Mouse (Mus musculus) testis, adult 2 months (tissue): ENCODE data around the gene Arfip2. TPM values are rescaled to one million over a fixed set of nuclear protein-coding genes. Genes with fewer than 3 reads are reported as not detected.

ENCODE experiments used
- H3K27ac ChIP-seq: fragments of 200-500 bp; 2 replicates; pipeline ENCODE4 v1.5.1; 2012; ENCODE audit warnings: low read depth, low read length; ENCODE audit not compliant: control insufficient read depth, insufficient read depth
- H3K27me3 ChIP-seq: fragments of 200-500 bp; 2 replicates; pipeline ENCODE4 v1.6.1; 2012; ENCODE audit warnings: mild to moderate bottlenecking, low read length, moderate library complexity; ENCODE audit not compliant: control insufficient read depth, insufficient read depth
- H3K36me3 ChIP-seq: fragments of 200-500 bp; 2 replicates; pipeline ENCODE4 v1.6.1; 2012; ENCODE audit warnings: mild to moderate bottlenecking, low read length; ENCODE audit not compliant: control insufficient read depth, insufficient read depth
- H3K4me1 ChIP-seq: fragments of 200-500 bp; 2 replicates; pipeline ENCODE4 v1.6.1; 2012; ENCODE audit warnings: low read length; ENCODE audit not compliant: control insufficient read depth, insufficient read depth
- H3K4me3 ChIP-seq: fragments of 200-500 bp; 2 replicates; pipeline ENCODE4 v1.5.1; 2012; ENCODE audit warnings: low read depth, mild to moderate bottlenecking, low read length, moderate library complexity, mixed read lengths; ENCODE audit not compliant: control insufficient read depth
- CTCF ChIP-seq: fragments of 200-500 bp; IDR thresholded peaks from 2 replicates; pipeline ENCODE4 v1.5.1; 2012; ENCODE audit warnings: low read depth, mild to moderate bottlenecking, inconsistent platforms, low read length, moderate library complexity; ENCODE audit not compliant: control insufficient read depth, insufficient read depth, insufficient replicate concordance
- POLR2A ChIP-seq: fragments of 200-500 bp; IDR thresholded peaks from 2 replicates; pipeline ENCODE4 v1.6.1; 2012; ENCODE audit warnings: low read depth, mild to moderate bottlenecking, inconsistent platforms, low read length, moderate library complexity; ENCODE audit not compliant: control insufficient read depth
- polyA plus RNA-seq: library from polyadenylated mRNA; depleted of rRNA; stranded (reverse); fragments of >200 nt; gene quantifications from 2 replicates; pipeline ENCODE4 v1.2.3, GENCODE M21; 2012; rRNA removed

The Arfip2 gene
- polyA plus RNA-seq, 1 experiment: 12.4 TPM

GRCm38 (mm10) chr7:105615720-105616119, 24.5 kb downstream of the Arfip2 start:
- H3K27me3 ChIP-seq: no peaks in the 10 kb centered on the region
- no peaks in the 10 kb centered on the region for H3K36me3 ChIP-seq
- TF ChIP-seq CTCF (no peak), POLR2A (no peak)
- no peak overlapping the region for H3K27ac ChIP-seq
- H3K4me3 ChIP-seq: no peak overlapping the region
- H3K4me1 ChIP-seq: no peaks in the 10 kb centered on the region

- H3K4me3 ChIP-seq: no peak overlapping the region
- no peak overlapping the region for H3K27ac ChIP-seq
- TF ChIP-seq POLR2A (no peak), CTCF (no peak)
- no peaks in the 10 kb centered on the region for H3K27me3 ChIP-seq
- no peaks in the 10 kb centered on the region for H3K36me3 ChIP-seq
- no peaks in the 10 kb centered on the region for H3K4me1 ChIP-seq
These were observed 25.8 kb downstream of the Arfip2 start for GRCm38 (mm10) chr7:105614400-105614799.

GRCm38 (mm10) chr7:105611767-105612166, 28.4 kb downstream of the Arfip2 start:
- H3K36me3 ChIP-seq: no peaks in the 10 kb centered on the region
- H3K27me3 ChIP-seq: no peaks in the 10 kb centered on the region
- TF ChIP-seq CTCF (no peak), POLR2A (no peak)
- H3K4me1 ChIP-seq: no peaks in the 10 kb centered on the region
- no peak overlapping the region for H3K27ac ChIP-seq
- H3K4me3 ChIP-seq: no peak overlapping the region

- H3K4me1 ChIP-seq: no peaks in the 10 kb centered on the region
- no peak overlapping the region for H3K27ac ChIP-seq
- H3K27me3 ChIP-seq: no peaks in the 10 kb centered on the region
- no peak overlapping the region for H3K4me3 ChIP-seq
- H3K36me3 ChIP-seq: no peaks in the 10 kb centered on the region
- no peak for TF ChIP-seq CTCF
- no peak for TF ChIP-seq POLR2A
These were observed 31.7 kb downstream of the Arfip2 start for GRCm38 (mm10) chr7:105608467-105608866.

GRCm38 (mm10) chr7:105602860-105603623, 37.2 kb downstream of the Arfip2 start:
- Histone ChIP-seq H3K36me3 (no peaks in the 10 kb centered on the region), H3K27ac (no peak overlapping the region), H3K4me3 (no peak overlapping the region), H3K27me3 (no peaks in the 10 kb centered on the region), H3K4me1 (no peaks in the 10 kb centered on the region)
- TF ChIP-seq POLR2A (no peak), CTCF (peak; percentile 55; the same call in 1 of the 2 replicates)

GRCm38 (mm10) chr7:105590097-105590496, 50.1 kb downstream of the Arfip2 start:
- Histone ChIP-seq H3K27me3 (no peaks in the 10 kb centered on the region), H3K4me1 (no peaks in the 10 kb centered on the region), H3K4me3 (no peak overlapping the region), H3K36me3 (no peaks in the 10 kb centered on the region), H3K27ac (no peak overlapping the region)
- no peak for TF ChIP-seq CTCF
- TF ChIP-seq POLR2A: no peak

GRCm38 (mm10) chr7:105588325-105588912, 51.8 kb downstream of the Arfip2 start:
- no peak for TF ChIP-seq POLR2A
- TF ChIP-seq CTCF: no peak
- H3K4me3 ChIP-seq: no peak overlapping the region
- H3K36me3 ChIP-seq: no peaks in the 10 kb centered on the region
- no peak overlapping the region for H3K27ac ChIP-seq
- H3K27me3 ChIP-seq: no peaks in the 10 kb centered on the region
- H3K4me1 ChIP-seq: no peaks in the 10 kb centered on the region

Other genes with a start within 250 kb of the Arfip2 start
- gene Fam160a2, start 240.4 kb downstream of the Arfip2 start, polyA plus RNA-seq: 73.7 and 76.9 TPM in 2 replicates
- gene Cnga4, start 235.8 kb downstream of the Arfip2 start, polyA plus RNA-seq: 7.9 and 8.3 TPM in 2 replicates
- gene Cckbr, start 214.7 kb downstream of the Arfip2 start, polyA plus RNA-seq: 0.07 and 0.12 TPM in 2 replicates
- 2.0 and 4.9 TPM in 2 replicates for gene Cavin3, start 158.1 kb downstream of the Arfip2 start, polyA plus RNA-seq
- 3.9 and 4.0 TPM in 2 replicates for gene Smpd1, start 86.1 kb downstream of the Arfip2 start, polyA plus RNA-seq
- gene Apbb1, start 58.8 kb downstream of the Arfip2 start, polyA plus RNA-seq: 33.9 and 37.4 TPM in 2 replicates
- gene Hpx, start 40.3 kb downstream of the Arfip2 start, polyA plus RNA-seq: 0.30 and 0.36 TPM in 2 replicates
- gene Trim3, start 6.8 kb downstream of the Arfip2 start, polyA plus RNA-seq: 4.6 and 5.1 TPM in 2 replicates
- 73.6 and 76.1 TPM in 2 replicates for gene Timm10b, start 360 bp downstream of the Arfip2 start, polyA plus RNA-seq
- gene Gm45799, start 136 bp upstream of the Arfip2 start, polyA plus RNA-seq: 52.1 and 76.2 TPM in 2 replicates
- 31.7 and 31.9 TPM in 2 replicates for gene Dnhd1, start 10.4 kb upstream of the Arfip2 start, polyA plus RNA-seq
- 42.9 and 44.0 TPM in 2 replicates for gene Ilk, start 96.2 kb upstream of the Arfip2 start, polyA plus RNA-seq
- 2.1 and 2.4 TPM in 2 replicates for gene Rrp8, start 97.0 kb upstream of the Arfip2 start, polyA plus RNA-seq
- 472 and 503 TPM in 2 replicates for gene Taf10, start 103.9 kb upstream of the Arfip2 start, polyA plus RNA-seq
- gene Tpp1, start 111.8 kb upstream of the Arfip2 start, polyA plus RNA-seq: 9.9 and 10.5 TPM in 2 replicates
- gene Dchs1, start 147.2 kb upstream of the Arfip2 start, polyA plus RNA-seq: 3.2 and 5.5 TPM in 2 replicates
- 73.3 and 97.2 TPM in 2 replicates for gene Mrpl17, start 170.7 kb upstream of the Arfip2 start, polyA plus RNA-seq